Mouse (Mus musculus) mammary gland, adult 2 months (tissue): ENCODE measurements around the gene Itm2c. TPM values are rescaled to one million over a fixed set of nuclear protein-coding genes. Genes with fewer than 3 reads are reported as not detected.

Experiments used
- polyA plus RNA-seq: library from polyadenylated mRNA; depleted of rRNA; stranded (reverse); fragments of >200 nt; gene quantifications from 2 replicates; pipeline ENCODE4 v1.2.3, GENCODE M21; 2012; ENCODE audit warnings: low replicate concordance; rRNA removed

The Itm2c gene
- polyA plus RNA-seq = 210 and 222 TPM in 2 replicates

DNA sequence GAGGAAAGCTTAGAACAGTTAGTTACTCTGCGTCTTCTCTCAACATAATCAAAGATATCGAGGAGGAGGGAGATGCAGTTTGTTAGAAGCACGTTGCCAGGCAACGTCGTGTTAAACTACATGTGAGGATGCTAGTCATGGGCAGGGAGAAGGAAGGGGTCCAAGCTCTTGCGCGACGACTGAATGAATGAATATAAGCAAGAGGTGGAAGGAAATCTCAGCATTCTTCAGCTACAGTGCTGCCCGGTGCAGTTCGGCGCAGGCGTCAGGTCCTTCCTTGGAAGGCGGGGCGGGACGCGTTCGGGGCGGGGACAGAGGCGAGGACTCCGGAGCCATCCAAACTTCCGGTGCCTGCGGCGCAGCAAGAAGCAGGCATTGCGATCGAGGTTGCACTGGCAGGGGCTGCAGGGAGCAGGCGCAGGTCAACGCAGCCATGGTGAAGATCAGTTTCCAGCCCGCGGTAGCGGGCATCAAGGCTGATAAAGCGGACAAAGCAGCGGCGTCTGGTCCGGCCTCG, at the start of gene Itm2c:
Gene Itm2c, plus strand, starts transcription at position 51 of the 517 bp plus-strand sequence.

DNA sequence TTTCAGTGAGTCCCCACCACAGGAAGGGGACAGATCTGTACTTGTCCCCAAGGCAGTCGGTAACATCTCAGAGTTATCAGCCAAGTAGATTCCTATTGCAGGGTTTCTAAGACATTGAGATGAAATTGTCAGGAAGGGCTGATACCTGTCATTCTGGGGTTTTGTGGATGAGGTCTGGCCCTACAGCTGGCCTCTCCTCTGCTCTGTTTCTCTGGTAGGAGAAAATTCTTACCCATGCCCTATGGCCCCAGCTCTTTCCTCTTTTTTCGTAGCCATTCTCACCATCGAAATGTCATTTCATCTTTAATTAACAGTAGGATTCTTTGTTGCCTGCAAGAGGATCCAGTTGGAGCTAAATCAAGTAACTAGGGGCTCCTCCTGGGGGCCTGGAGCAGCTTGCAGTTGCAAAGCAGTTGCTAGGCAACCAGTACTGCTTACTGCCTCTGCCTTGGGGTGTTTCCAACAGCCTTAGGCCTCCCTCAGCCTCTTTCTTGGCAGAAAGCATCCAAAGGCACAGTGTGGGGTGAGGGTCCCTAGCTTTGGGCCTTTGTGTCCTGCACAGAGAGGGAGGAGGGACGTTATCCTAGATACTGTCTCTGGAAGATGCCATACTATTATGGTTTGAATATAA, 34.1 kb downstream of the Itm2c start, which contains the start of gene 4933407L21Rik:
Gene 4933407L21Rik, plus strand, starts transcription at position 427 of the 631 bp plus-strand sequence.

Other genes with a start within 250 kb of the Itm2c start
- 23.4 and 40.6 TPM in 2 replicates for gene Sp100, start 244.3 kb upstream of the Itm2c start, polyA plus RNA-seq
- 7.2 and 7.8 TPM in 2 replicates for gene A630001G21Rik, start 115.6 kb upstream of the Itm2c start, polyA plus RNA-seq
- gene Cab39, start 100.8 kb upstream of the Itm2c start, polyA plus RNA-seq = 33.0 and 39.4 TPM in 2 replicates
- 0.11 TPM in 1 of 2 replicates, not detected in the other for gene 4933407L21Rik, start 34.2 kb downstream of the Itm2c start, polyA plus RNA-seq
- gene Gpr55, start 66.7 kb downstream of the Itm2c start, polyA plus RNA-seq = 0.55 and 0.63 TPM in 2 replicates
- not detected in 2 replicates for gene Spata3, start 122.5 kb downstream of the Itm2c start, polyA plus RNA-seq
- gene 2810459M11Rik, start 151.6 kb downstream of the Itm2c start, polyA plus RNA-seq = 0.42 and 1.9 TPM in 2 replicates
- gene Psmd1, start 170.1 kb downstream of the Itm2c start, polyA plus RNA-seq = 40.1 and 122 TPM in 2 replicates
- 1.1 TPM in 1 of 2 replicates, not detected in the other for gene Htr2b, start 217.7 kb downstream of the Itm2c start, polyA plus RNA-seq
- not detected in 2 replicates for gene Gm21972, start 239.4 kb downstream of the Itm2c start, polyA plus RNA-seq